Mouse (Mus musculus): Measurements from ENCODE around the gene Prr36.

- TF ChIP-seq CTCF (IDR thresholded peaks at IDR 0.05; ENCODE audit: low read depth, low read length), result no peak
- no peak for TF ChIP-seq POLR2A (IDR thresholded peaks at IDR 0.05; ENCODE audit: extremely low read depth, insufficient read depth, low read length)
These were observed 28.7 kb downstream of the Prr36 start for GRCm38 (mm10) chr8:4188605-4189004.

Measured in liver, adult 2 months (tissue).